Mouse (Mus musculus) CD8-positive naive resting alpha-beta T cell, adult 2 months (primary cell): ENCODE results near the gene Ugt1a10.
"Not testable (repeated sequence)": the region's sequence is repeated elsewhere in the genome, so short reads cannot be mapped to it uniquely, and the experiment has no call there.

ENCODE experiments used
- DNase-seq, 2 experiments: peaks; one replicate each; pipeline ENCODE4 v3.0.0; 2022; ENCODE audit warnings: low read depth in 2 of 2, low spot score in 2 of 2

Ugt1a10 gene

DNA sequence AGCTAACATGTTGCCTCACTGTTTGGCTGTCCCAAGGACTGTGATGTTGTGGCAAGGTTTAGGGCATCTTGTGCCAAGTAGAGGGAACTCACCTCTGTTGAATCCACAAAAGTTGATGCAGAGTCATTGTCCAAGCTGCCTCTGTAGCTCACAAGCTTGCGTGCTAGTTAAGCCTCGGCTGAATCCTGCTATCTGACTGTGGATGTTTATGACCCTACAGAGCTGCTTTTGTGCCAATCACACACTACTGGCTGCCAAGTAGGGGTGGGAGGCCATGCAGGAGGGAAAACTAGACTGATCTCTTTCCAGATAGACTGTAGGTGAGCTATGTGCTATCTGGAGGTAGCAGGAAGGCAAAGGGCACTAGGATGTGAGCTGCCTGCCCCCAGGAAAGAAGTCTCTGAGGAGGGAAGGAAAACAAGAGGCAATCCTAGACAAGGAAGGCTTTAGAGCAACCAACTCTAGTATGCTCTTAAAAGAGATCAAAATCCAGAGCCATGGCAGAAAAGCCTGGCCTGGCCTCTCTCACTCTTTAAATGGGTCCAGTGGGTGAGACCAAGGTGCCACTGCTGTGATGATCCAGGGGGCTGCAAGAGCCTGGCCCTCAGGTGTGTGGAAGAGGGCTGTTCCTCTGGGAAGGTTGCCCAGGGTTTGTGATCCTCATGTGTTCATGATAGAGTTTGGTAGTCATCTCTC, 158.7 kb downstream of the Ugt1a10 start:
- DNase-seq, result peak in 1 of 2 experiments; percentile 1

GRCm38 (mm10) chr1:88214462-88214952, 159.3 kb downstream of the Ugt1a10 start:
- no peak for DNase-seq

DNA sequence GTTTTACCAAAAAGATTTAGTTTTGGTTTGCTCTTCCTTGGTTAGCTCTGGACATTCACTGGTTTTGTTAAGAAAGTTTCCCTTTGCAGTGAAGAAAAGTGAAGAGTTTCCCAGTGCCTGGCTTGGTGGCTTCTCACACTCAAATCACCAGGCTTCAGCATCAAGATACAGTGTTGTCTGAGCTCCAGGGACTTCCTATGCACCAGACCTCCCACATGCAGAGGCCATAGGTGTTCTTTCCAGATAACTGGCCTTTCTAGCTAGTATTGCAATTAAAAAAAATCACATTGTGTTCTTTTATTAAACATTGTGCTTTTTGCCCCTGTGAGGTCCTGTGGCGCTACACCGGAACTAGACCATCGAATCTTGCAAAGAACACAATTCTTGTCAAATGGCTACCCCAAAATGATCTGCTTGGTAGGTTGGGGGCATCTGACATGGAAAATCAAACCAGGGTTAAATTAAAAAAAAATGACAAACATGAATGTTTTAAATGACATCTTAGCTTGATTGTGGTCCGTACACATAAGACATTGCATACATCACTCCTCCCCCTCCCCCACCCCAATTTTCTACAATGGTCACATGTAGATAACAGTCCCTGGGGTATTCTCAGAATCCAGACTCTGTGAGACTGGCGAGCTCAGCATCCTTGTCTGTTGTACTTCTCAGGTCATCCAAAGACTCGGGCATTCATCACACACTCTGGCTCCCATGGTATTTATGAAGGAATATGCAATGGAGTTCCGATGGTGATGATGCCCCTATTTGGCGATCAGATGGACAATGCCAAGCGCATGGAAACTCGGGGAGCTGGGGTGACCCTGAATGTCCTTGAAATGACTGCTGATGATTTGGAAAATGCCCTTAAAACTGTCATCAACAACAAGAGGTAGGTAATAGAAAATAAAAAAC, 160.5 kb downstream of the Ugt1a10 start:
- peak in 1 of 2 experiments; percentile 1 for DNase-seq

DNA sequence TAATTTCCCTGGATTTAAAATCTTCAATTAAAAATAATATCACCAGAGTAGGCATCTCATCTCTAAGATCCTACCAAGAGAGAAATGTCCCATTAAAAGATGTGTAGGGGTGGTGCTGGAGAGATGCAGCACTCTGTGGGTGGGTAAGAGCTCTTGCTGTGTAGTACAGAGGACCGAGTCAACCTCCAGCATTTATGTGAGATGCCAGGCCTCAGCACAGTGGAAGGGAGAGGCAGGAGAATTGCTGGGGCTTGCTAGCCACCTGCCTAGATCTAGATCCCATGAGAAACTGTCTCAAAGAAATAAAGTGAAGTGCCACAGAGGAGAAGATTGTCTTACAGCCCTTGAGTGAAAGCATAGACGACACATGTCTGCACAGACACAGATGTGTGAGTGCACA, 161.4 kb downstream of the Ugt1a10 start:
- DNase-seq, result no peak

DNA sequence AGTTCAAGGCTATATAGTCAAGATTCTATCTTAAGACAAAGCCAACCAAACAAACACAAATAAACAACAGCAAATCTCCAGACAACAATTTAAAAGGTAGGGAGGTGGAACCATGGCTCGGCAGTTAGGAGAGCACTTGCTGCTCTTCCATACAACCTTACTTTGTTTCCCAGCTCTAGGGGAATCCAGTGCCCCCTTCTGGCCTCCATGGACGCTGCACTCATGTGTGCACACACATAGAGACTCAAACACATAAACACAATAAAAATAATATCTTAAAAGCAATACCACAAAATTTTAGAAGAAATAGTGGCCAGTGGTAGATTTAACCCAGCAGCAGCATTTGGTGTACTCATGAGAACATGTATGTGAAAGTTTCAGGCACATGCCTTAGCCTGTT, 162.0 kb downstream of the Ugt1a10 start:
- no peak for DNase-seq

DNA sequence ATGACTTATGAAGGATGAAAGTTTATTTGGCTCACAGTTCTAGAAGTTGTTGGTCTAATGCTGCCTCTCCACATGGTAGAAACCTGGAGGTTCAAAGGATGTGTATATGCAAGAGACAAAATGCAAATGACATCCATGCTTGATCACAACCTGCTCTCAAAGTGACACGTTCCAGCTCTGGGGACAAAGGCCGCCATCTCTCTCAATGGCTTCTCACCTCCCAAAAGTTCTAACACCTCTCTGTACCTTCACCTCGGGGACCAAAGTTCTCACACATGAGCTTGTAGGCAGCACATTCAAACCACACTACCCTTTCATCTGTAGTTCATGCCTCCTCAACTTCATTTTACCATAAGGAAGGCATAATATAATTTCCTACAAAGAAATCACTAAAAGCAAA, 162.4 kb downstream of the Ugt1a10 start:
- DNase-seq, result peak in 1 of 2 experiments; percentile 1

- DNase-seq, result peak; percentile 1 to 8
Measured at GRCm38 (mm10) chr1:88218051-88218450, 162.9 kb downstream of the Ugt1a10 start.

GRCm38 (mm10) chr1:88218591-88218990, 163.4 kb downstream of the Ugt1a10 start:
- DNase-seq, result peak in 1 of 2 experiments; percentile 1

DNA sequence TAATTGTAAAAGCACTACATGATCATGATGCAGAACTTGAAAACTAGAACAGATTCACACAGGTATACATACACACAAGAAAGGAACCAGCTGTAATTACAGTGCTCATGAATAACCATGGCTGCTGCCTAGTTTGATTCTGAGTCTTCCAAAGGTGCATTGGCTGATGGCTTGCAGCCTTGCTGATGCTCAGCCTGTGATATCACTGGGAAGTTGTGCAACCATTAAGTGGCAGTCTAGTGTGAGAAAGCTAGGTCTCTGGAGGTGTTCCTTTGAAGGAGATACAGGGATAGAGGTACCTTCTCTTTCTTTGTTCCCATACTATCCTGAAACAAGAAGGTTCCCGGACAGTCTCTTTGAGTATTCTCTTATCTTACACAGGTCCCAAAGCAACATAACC, 163.9 kb downstream of the Ugt1a10 start:
- DNase-seq, result peak in 1 of 2 experiments; percentile 1

DNA sequence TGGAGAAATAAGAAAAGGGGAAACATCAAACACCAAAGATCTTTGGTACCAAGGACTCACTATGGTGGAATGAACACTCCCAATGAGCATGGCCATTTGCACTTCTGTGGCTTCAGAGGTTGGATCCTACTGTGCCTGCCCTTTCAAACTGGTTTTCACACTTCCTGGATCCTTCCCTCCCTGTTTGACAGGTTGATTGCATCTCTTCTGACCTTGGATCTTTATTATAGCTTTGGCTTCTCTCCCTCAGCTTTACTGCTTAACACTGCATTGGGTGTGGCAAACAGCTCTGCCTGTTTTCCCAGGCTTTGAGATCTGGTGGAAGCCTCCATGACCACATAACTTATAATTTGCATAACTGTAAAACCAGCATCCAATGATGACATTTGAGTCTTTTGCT, 165.1 kb downstream of the Ugt1a10 start:
- DNase-seq, result peak; percentile 1 to 2

- no peak for DNase-seq
Measured at GRCm38 (mm10) chr1:88222216-88222615, 167.0 kb downstream of the Ugt1a10 start.

DNA sequence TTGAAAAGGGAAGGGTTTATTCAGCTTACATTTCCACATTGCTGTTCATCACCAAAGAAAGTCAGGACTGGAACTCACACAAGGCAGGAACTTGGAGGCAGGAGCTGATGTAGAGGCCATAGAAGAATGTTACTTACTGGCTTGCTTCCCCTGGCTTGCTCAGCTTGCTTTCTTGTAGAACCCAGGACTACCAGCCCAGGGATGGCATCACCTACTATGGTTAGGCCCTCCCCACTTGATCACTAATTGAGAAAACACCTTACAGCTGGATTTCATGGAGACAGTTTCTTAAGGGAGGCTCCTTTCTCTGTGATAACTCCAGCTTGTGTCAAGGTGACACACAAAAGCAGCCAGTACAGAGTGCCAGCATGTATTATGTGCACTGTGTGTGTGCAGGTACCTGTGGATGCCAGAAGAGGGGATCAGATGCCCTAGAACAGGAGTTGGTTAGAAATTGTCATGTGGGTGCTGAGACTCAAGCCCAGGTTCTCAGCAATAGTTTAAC, 167.9 kb downstream of the Ugt1a10 start:
- peak; percentile 4 to 16 for DNase-seq

DNA sequence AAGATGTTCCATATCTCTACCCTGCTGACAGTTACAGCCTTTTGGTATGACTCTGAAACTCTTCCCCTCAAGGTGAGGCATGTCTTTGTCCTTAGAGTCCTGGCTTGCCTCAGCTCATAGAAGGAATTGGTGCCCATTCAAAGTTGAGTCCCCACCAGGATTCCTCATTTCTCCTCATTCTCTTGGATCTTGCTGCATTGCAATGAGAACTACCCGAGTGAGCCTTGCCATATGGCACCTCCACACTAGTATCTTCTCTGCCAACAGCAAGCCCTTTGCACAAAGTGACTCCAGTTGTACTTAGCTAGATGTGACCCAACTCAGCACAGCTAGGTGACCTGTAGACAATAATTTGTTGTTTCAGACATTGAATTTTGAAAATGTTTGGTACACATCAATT, 168.4 kb downstream of the Ugt1a10 start:
- DNase-seq, result peak; percentile 1 to 7

- DNase-seq, result peak in 1 of 2 experiments; percentile 2
Measured at GRCm38 (mm10) chr1:88224029-88224776, 169.0 kb downstream of the Ugt1a10 start.

GRCm38 (mm10) chr1:88225301-88225700, 170.1 kb downstream of the Ugt1a10 start:
- not testable (repeated sequence) for DNase-seq

- DNase-seq, result peak in 1 of 2 experiments; percentile 0
Measured at GRCm38 (mm10) chr1:88225741-88226140, 170.6 kb downstream of the Ugt1a10 start.

DNA sequence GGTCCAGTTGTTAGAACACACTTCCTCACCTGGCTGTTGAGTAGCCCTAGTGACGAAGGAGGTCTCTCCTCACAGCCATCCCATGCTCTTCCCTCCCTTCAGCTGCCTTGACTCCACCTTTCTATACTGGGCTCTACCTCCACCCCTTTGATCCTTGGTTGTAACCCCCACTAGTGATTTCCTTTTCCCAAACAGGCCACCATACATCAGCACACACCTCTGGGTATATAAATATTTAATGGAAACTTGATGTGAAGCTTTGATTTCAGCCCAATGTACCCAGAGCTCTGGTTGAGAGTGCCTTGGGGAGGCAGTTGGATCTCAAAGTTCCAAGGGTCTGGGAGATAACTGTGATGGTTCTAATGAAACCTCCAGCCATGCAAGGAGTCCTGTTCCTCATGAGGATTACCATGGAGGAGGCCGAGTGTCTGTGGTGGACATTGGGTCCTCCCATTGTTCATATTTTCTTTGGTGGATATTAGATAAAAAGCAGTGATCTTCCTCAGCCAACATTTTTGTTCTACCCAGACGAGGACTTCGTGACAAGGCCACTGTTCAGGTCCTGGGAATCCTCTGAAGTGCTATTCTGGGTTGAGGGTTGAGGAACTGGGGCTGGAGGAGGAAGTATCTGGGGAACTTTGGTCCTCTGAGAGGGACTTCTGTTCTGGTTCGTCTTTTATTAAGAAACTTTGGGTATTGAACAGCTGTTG, 171.6 kb downstream of the Ugt1a10 start, which contains the start of gene Mroh2a:
Gene Mroh2a, plus strand, starts transcription at position 317 of the 710 bp plus-strand sequence.
- DNase-seq, result peak in 1 of 2 experiments; percentile 0

DNA sequence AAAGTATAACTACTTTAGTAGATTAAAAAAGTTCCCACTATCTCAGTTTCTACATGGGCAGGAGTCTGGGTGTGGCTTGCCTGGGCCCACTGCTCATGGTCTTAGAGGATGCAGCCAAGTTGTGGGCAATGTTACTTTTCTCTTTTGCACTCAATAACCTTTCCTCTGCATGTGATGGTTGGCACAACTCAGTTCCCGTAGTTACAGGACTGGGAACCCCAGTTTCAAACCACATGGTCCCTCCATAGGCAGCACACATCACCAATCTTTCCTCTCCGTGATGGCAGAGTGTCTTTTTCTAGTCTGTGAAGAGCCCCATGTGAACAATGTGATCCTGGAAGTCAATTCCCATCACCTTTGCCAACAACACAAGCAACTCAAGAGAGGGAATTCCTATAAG, 172.3 kb downstream of the Ugt1a10 start:
- DNase-seq, result no peak

GRCm38 (mm10) chr1:88228121-88228520, 172.9 kb downstream of the Ugt1a10 start:
- no peak for DNase-seq

- no peak for DNase-seq
Measured at GRCm38 (mm10) chr1:88229566-88229965, 174.4 kb downstream of the Ugt1a10 start.
